Comparison of ENCODE assay signal across 8 mouse cellular contexts in genomic region chr6:142507785-142508162, GRCm38 (mm10). TPM values are rescaled to one million over a fixed set of nuclear protein-coding genes. Genes with fewer than 3 reads are reported as not detected.
DNase-seq lines count a peak whose midpoint lies in the region; ATAC-seq and TF ChIP-seq lines count a peak whose summit lies in the region.

TSS of gene Ldhb (minus strand) at chr6:142507957.

- H3K4me1 ChIP-seq in hindbrain, embryonic 11.5 days (replicated peaks; ENCODE audit: control insufficient read depth, insufficient read depth, low read length), result 0 out of 2 replicates have a peak, but pooled peaks cover 3% of the 10 kb centered on the region
- 0 out of 2 replicates have a peak, but pooled peaks cover 12% of the 10 kb centered on the region for H3K4me1 ChIP-seq in lung, embryonic 14.5 days (ENCODE audit: insufficient read depth)

- peak; percentile 97 for ATAC-seq in hindbrain, embryonic 11.5 days (ENCODE audit: low FRiP score)
- peak; percentile 99 for ATAC-seq in lung, embryonic 14.5 days (ENCODE audit: insufficient read depth)
- peak; percentile 57 for ATAC-seq in neutrophil, adult 5-6 weeks (ENCODE audit: extremely low read depth, insufficient number of reproducible peaks, low FRiP score, poor library complexity, severe bottlenecking)

- peak; percentile 98 for DNase-seq in R1 (ENCODE audit: low read depth, low spot score)
- DNase-seq in cerebellum, postnatal 10 days, result peak; percentile 92 to 94
- peak; percentile 90 to 92 for DNase-seq in frontal cortex, postnatal 14 days (ENCODE audit: low spot score in 2 of 2)
- DNase-seq in hindbrain, embryonic 11.5 days (ENCODE audit: low spot score), result peak; percentile 89
- DNase-seq in layer of hippocampus, adult 9-10 months (ENCODE audit: low spot score), result peak; percentile 81
- peak; percentile 96 for DNase-seq in lung, embryonic 14.5 days
- DNase-seq in thymus, postnatal 10 days (ENCODE audit: low spot score in 2 of 2), result peak; percentile 80 to 82

- H3K27ac ChIP-seq in hindbrain, embryonic 11.5 days (ENCODE audit: low read depth, low read length), result no peak within 1 kb of the TSS
- peak within 1 kb of the TSS; percentile 26; the same call in 1 of the 2 replicates for H3K27ac ChIP-seq in lung, embryonic 14.5 days (ENCODE audit: low read depth)

- H3K36me3 ChIP-seq in hindbrain, embryonic 11.5 days (ENCODE audit: control insufficient read depth, insufficient read depth, low read length), result no peaks in the 10 kb centered on the region
- H3K36me3 ChIP-seq in lung, embryonic 14.5 days (ENCODE audit: insufficient read depth), result peaks cover 5% of the 10 kb centered on the region; the same call in 1 of the 2 replicates

- no peaks in the 10 kb centered on the region for H3K9me3 ChIP-seq in hindbrain, embryonic 11.5 days (ENCODE audit: control insufficient read depth, low read length)
- no peaks in the 10 kb centered on the region for H3K9me3 ChIP-seq in lung, embryonic 14.5 days (ENCODE audit: low read depth, low read length)

- peak within 1 kb of the TSS; percentile 57 for H3K4me2 ChIP-seq in hindbrain, embryonic 11.5 days (replicated peaks; ENCODE audit: low read depth, low read length)
- H3K4me2 ChIP-seq in lung, embryonic 14.5 days, result peak within 1 kb of the TSS; percentile 91

- peak within 1 kb of the TSS; percentile 54 for H3K4me3 ChIP-seq in hindbrain, embryonic 11.5 days (ENCODE audit: low read depth, low read length)
- H3K4me3 ChIP-seq in lung, embryonic 14.5 days (ENCODE audit: low read depth, low read length), result peak within 1 kb of the TSS; percentile 52

- H3K27me3 ChIP-seq in hindbrain, embryonic 11.5 days (ENCODE audit: control insufficient read depth, insufficient read depth, low read length), result peaks cover 4% of the 10 kb centered on the region; the same call in 1 of the 2 replicates
- H3K27me3 ChIP-seq in lung, embryonic 14.5 days (ENCODE audit: insufficient read depth, low read length), result peaks cover 9% of the 10 kb centered on the region; the same call in 1 of the 2 replicates

- WGBS in hindbrain, embryonic 11.5 days, result under 1% methylated on average over 19 of the region's 19 CpGs
- 0% methylated on average over 18 of the region's 19 CpGs for WGBS in lung, embryonic 14.5 days

- H3K9ac ChIP-seq in hindbrain, embryonic 11.5 days (ENCODE audit: low read depth, low read length), result peak within 1 kb of the TSS; percentile 59
- peak within 1 kb of the TSS; percentile 67 for H3K9ac ChIP-seq in lung, embryonic 14.5 days

- no peak for TF ChIP-seq CTCF in lung, embryonic 14.5 days (IDR thresholded peaks at IDR 0.05; ENCODE audit: low read depth)

RNA-seq across cellular contexts. Expression of gene Ldhb, which starts in this region (rescaled TPM):
- 388 and 406 TPM in 2 replicates for polyA plus RNA-seq in hindbrain, embryonic 11.5 days (2014; fragmentation: Nextera tagmentation; extraction: Ambion mirVana)
- 215 and 230 TPM in 2 replicates for polyA plus RNA-seq in lung, embryonic 14.5 days (2014; fragmentation: Nextera tagmentation; extraction: Ambion mirVana)
- total RNA-seq in neutrophil, adult 5-6 weeks (2017), result 1.6 and 3.8 TPM in 2 replicates
